Comparison of ENCODE assay signal across 9 mouse cellular contexts in genomic region chr4:141240617-141241016, GRCm38 (mm10). TPM values are rescaled to one million over a fixed set of nuclear protein-coding genes. Genes with fewer than 3 reads are reported as not detected.
DNase-seq lines count a peak whose midpoint lies in the region; ATAC-seq and TF ChIP-seq lines count a peak whose summit lies in the region.
"Had no signal": no experiment of that assay in that cellular context is flagged by ENCODE, and none has a peak within 500 bp of the region (broad histone marks: within the 10 kb centered on the region; RNA-seq: fewer than 3 reads in every experiment).

No protein-coding gene starts in this region.

- no peak overlapping the region for H3K4me3 ChIP-seq in forebrain, embryonic 13.5 days
- H3K4me3 ChIP-seq in forebrain, postnatal 0 days (ENCODE audit: low read depth, low read length), result no peak overlapping the region
- H3K4me3 ChIP-seq in intestine, embryonic 16.5 days (ENCODE audit: low read length), result peak overlapping the region; percentile 48
- H3K4me3 ChIP-seq in liver, embryonic 15.5 days (replicated peaks), result peak overlapping the region; percentile 8; the same call in 1 of the 2 replicates

- 2% methylated on average over 14 of the region's 14 CpGs for WGBS in forebrain, embryonic 13.5 days
- 4% methylated on average over 14 of the region's 14 CpGs for WGBS in forebrain, postnatal 0 days
- WGBS in intestine, embryonic 16.5 days, result 4% methylated on average over 14 of the region's 14 CpGs
- 2% methylated on average over 14 of the region's 14 CpGs for WGBS in liver, embryonic 15.5 days (ENCODE audit: insufficient replicate concordance)

- no peaks in the 10 kb centered on the region for H3K9me3 ChIP-seq in forebrain, embryonic 13.5 days (replicated peaks)
- no peaks in the 10 kb centered on the region for H3K9me3 ChIP-seq in forebrain, postnatal 0 days (ENCODE audit: low read length)
- no peaks in the 10 kb centered on the region for H3K9me3 ChIP-seq in intestine, embryonic 16.5 days (ENCODE audit: control insufficient read depth, low read length)
- no peaks in the 10 kb centered on the region for H3K9me3 ChIP-seq in liver, embryonic 15.5 days (replicated peaks)
- H3K9me3 ChIP-seq: hindbrain, embryonic 15.5 days had no signal

- no peak for TF ChIP-seq CTCF in forebrain, postnatal 0 days (IDR thresholded peaks at IDR 0.05; ENCODE audit: low read depth)
- TF ChIP-seq CTCF in brain, embryonic 14.5 days (IDR thresholded peaks at IDR 0.05; ENCODE audit: borderline replicate concordance, extremely low read depth, insufficient read depth, insufficient read length), result no peak

- H3K27me3 ChIP-seq in forebrain, embryonic 13.5 days, result peaks cover 83% of the 10 kb centered on the region
- H3K27me3 ChIP-seq in forebrain, postnatal 0 days (ENCODE audit: insufficient read depth, low read length), result peaks cover 34% of the 10 kb centered on the region
- no peaks in the 10 kb centered on the region; the same call in 1 of the 2 replicates for H3K27me3 ChIP-seq in intestine, embryonic 16.5 days (replicated peaks; ENCODE audit: control insufficient read depth, insufficient read depth, low read length)
- H3K27me3 ChIP-seq in liver, embryonic 15.5 days, result peaks cover 96% of the 10 kb centered on the region

- DNase-seq in forebrain, postnatal 0 days, result no peak
- peak; percentile 25 for DNase-seq in brain, embryonic 14.5 days (ENCODE audit: low read depth)
- DNase-seq in testis, postnatal 14 days (ENCODE audit: low spot score), result peak; percentile 44
- no peak for DNase-seq in frontal cortex, postnatal 14 days (ENCODE audit: low spot score in 2 of 2)
- DNase-seq in right cerebral cortex, adult 18-20 months, result no peak

- H3K4me2 ChIP-seq in forebrain, embryonic 13.5 days, result peak overlapping the region; percentile 15; the same call in 1 of the 2 replicates
- H3K4me2 ChIP-seq in forebrain, postnatal 0 days (ENCODE audit: low read depth), result no peak overlapping the region
- H3K4me2 ChIP-seq in intestine, embryonic 16.5 days (ENCODE audit: low read depth, low read length), result peak overlapping the region; percentile 88
- peak overlapping the region; percentile 16 for H3K4me2 ChIP-seq in liver, embryonic 15.5 days

- H3K36me3 ChIP-seq in forebrain, embryonic 13.5 days (ENCODE audit: poor library complexity, severe bottlenecking), result no peaks in the 10 kb centered on the region
- no peaks in the 10 kb centered on the region for H3K36me3 ChIP-seq in forebrain, postnatal 0 days (ENCODE audit: insufficient read depth)
- H3K36me3 ChIP-seq in intestine, embryonic 16.5 days (ENCODE audit: control insufficient read depth, insufficient read depth, low read length), result no peaks in the 10 kb centered on the region
- no peaks in the 10 kb centered on the region for H3K36me3 ChIP-seq in liver, embryonic 15.5 days (replicated peaks)
- H3K36me3 ChIP-seq: hindbrain, embryonic 15.5 days had no signal

- no peak overlapping the region for H3K9ac ChIP-seq in forebrain, embryonic 13.5 days
- H3K9ac ChIP-seq in forebrain, postnatal 0 days, result no peak overlapping the region
- H3K9ac ChIP-seq in intestine, embryonic 16.5 days (ENCODE audit: low read depth, low read length), result peak overlapping the region; percentile 51
- no peak overlapping the region for H3K9ac ChIP-seq in liver, embryonic 15.5 days
- H3K9ac ChIP-seq: hindbrain, embryonic 15.5 days had no signal

- no peak for TF ChIP-seq POLR2A in brain, embryonic 14.5 days (IDR thresholded peaks at IDR 0.05; ENCODE audit: borderline replicate concordance, extremely low read depth, insufficient read depth, insufficient read length, poor library complexity, severe bottlenecking)

- ATAC-seq in forebrain, embryonic 13.5 days, result no peak
- no peak for ATAC-seq in forebrain, postnatal 0 days
- ATAC-seq in intestine, embryonic 16.5 days, result peak; percentile 75
- ATAC-seq in liver, embryonic 15.5 days (ENCODE audit: insufficient read depth), result peak; percentile 39; the same call in 1 of the 2 replicates

- H3K4me1 ChIP-seq in forebrain, embryonic 13.5 days, result peaks cover 54% of the 10 kb centered on the region
- H3K4me1 ChIP-seq in forebrain, postnatal 0 days (ENCODE audit: insufficient read depth), result 0 out of 2 replicates have a peak, but pooled peaks cover 6% of the 10 kb centered on the region
- H3K4me1 ChIP-seq in intestine, embryonic 16.5 days (ENCODE audit: control insufficient read depth, insufficient read depth, low read length), result peaks cover 62% of the 10 kb centered on the region
- peaks cover 26% of the 10 kb centered on the region for H3K4me1 ChIP-seq in liver, embryonic 15.5 days (replicated peaks)

- H3K27ac ChIP-seq in forebrain, embryonic 13.5 days, result no peak overlapping the region
- no peak overlapping the region for H3K27ac ChIP-seq in forebrain, postnatal 0 days (ENCODE audit: low read depth, low read length)
- peak overlapping the region; percentile 90 for H3K27ac ChIP-seq in intestine, embryonic 16.5 days (ENCODE audit: low read length)
- H3K27ac ChIP-seq in liver, embryonic 15.5 days (replicated peaks), result no peak overlapping the region
- H3K27ac ChIP-seq: hindbrain, embryonic 15.5 days had no signal

RNA-seq across cellular contexts. Expression of gene Arhgef19, which starts 1.3 kb away (rescaled TPM):
- 0.96 and 1.2 TPM in 2 replicates for polyA plus RNA-seq in forebrain, embryonic 13.5 days (2015; fragmentation: Nextera tagmentation; extraction: Ambion mirVana)
- total RNA-seq in forebrain, postnatal 0 days (2014; rRNA removed), result 0.95 and 1.6 TPM in 2 replicates
- 0.52 and 0.90 TPM in 2 replicates for polyA plus RNA-seq in forebrain, postnatal 0 days (2015; fragmentation: Nextera tagmentation; extraction: Ambion mirVana)
- 1.5 and 2.6 TPM in 2 replicates for polyA plus RNA-seq in brain, embryonic 14.5 days (2012; rRNA removed)
- polyA plus RNA-seq in intestine, embryonic 16.5 days (2015; fragmentation: Nextera tagmentation; extraction: Ambion mirVana), result 15.0 and 15.1 TPM in 2 replicates
- polyA plus RNA-seq in liver, embryonic 15.5 days (2015; fragmentation: Nextera tagmentation; extraction: Ambion mirVana), result 1.5 TPM in 2 replicates

RNA-seq across cellular contexts. Expression of gene Rsg1, which starts 26.9 kb away (rescaled TPM):
- 6.1 and 7.1 TPM in 2 replicates for polyA plus RNA-seq in forebrain, embryonic 13.5 days (2015; fragmentation: Nextera tagmentation; extraction: Ambion mirVana)
- 4.5 and 6.9 TPM in 2 replicates for total RNA-seq in forebrain, postnatal 0 days (2014; rRNA removed)
- 3.7 and 5.2 TPM in 2 replicates for polyA plus RNA-seq in forebrain, postnatal 0 days (2015; fragmentation: Nextera tagmentation; extraction: Ambion mirVana)
- polyA plus RNA-seq in brain, embryonic 14.5 days (2012; rRNA removed), result 5.2 and 5.5 TPM in 2 replicates
- 4.2 and 5.1 TPM in 2 replicates for polyA plus RNA-seq in intestine, embryonic 16.5 days (2015; fragmentation: Nextera tagmentation; extraction: Ambion mirVana)
- polyA plus RNA-seq in liver, embryonic 15.5 days (2015; fragmentation: Nextera tagmentation; extraction: Ambion mirVana), result 1.2 and 1.4 TPM in 2 replicates

Comparison
In these comparisons a context has a peak if more than half of its experiments do, and no peak if none do; other contexts are left out.
1. ATAC-seq: peak in intestine, embryonic 16.5 days (single experiment) and liver, embryonic 15.5 days (single experiment); none in forebrain, embryonic 13.5 days (single experiment) and forebrain, postnatal 0 days (single experiment).
2. H3K4me3 ChIP-seq: peak in intestine, embryonic 16.5 days (single experiment) and liver, embryonic 15.5 days (single experiment); none in forebrain, embryonic 13.5 days (single experiment) and forebrain, postnatal 0 days (single experiment).
3. DNase-seq: peak in brain, embryonic 14.5 days (single experiment) and testis, postnatal 14 days (single experiment); none in forebrain, postnatal 0 days (single experiment), frontal cortex, postnatal 14 days (0 of 2) and right cerebral cortex, adult 18-20 months (single experiment).